ENCODE assay signal across 24 mouse cellular contexts in the genomic region with DNA sequence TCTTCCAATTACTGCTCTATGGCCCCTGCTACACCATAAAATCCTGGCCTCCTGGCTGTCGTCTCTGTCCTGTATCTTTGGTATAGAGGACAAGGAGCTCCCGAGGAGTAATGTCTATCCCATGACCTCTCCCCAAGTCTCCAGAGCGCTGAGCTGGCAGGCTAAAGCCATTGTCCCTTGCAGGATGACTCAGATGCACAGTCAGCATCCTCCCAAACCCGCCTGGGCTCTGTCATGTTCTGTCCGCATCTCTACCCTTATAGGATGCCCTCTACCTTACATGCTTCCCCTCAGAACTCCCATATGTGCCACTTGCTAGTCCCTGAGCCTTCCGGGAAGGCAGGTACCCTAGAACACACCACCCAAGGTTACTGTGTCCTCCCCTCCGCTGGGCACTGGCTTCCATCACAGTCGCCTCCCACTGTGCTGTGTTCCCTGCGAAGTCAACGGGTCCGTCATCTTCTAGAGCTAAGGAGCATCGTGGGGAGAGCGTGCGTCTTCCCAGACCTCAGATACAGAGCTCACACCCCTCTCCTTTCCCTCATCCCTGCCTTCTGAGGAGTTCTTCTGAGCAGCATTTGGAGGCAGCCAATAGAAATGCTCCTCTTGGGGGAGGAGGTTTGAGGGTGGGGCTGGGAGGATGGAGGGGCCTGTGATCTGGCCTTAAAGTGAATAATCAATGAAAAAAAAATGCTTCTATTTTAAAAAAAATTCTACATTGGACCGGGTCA. TPM values are rescaled to one million over a fixed set of nuclear protein-coding genes. Genes with fewer than 3 reads are reported as not detected.
DNase-seq lines count a peak whose midpoint lies in the region; ATAC-seq and TF ChIP-seq lines count a peak whose summit lies in the region.
"Had no signal": no experiment of that assay in that cellular context is flagged by ENCODE, and none has a peak within 500 bp of the region (broad histone marks: within the 10 kb centered on the region; RNA-seq: fewer than 3 reads in every experiment).

No protein-coding gene starts in this region.

- H3K27me3 ChIP-seq in heart, embryonic 12.5 days (replicated peaks) = no peaks in the 10 kb centered on the region
- no peaks in the 10 kb centered on the region for H3K27me3 ChIP-seq in liver, embryonic 15.5 days
- no peaks in the 10 kb centered on the region for H3K27me3 ChIP-seq in liver, embryonic 12.5 days (replicated peaks)
- H3K27me3 ChIP-seq: embryonic facial prominence, embryonic 12.5 days; forebrain, embryonic 12.5 days; heart, embryonic 13.5 days had no signal

- peaks cover 35% of the 10 kb centered on the region for H3K36me3 ChIP-seq in heart, embryonic 12.5 days
- H3K36me3 ChIP-seq in liver, embryonic 15.5 days (replicated peaks) = peaks cover 20% of the 10 kb centered on the region
- H3K36me3 ChIP-seq in liver, embryonic 12.5 days = peaks cover 26% of the 10 kb centered on the region

- H3K9ac ChIP-seq in heart, embryonic 12.5 days = no peak overlapping the region
- H3K9ac ChIP-seq in liver, embryonic 15.5 days = no peak overlapping the region
- no peak overlapping the region for H3K9ac ChIP-seq in liver, embryonic 12.5 days
- H3K9ac ChIP-seq: embryonic facial prominence, embryonic 12.5 days; forebrain, embryonic 12.5 days; heart, embryonic 13.5 days; hindbrain, embryonic 14.5 days had no signal

- H3K4me2 ChIP-seq in heart, embryonic 12.5 days = no peak overlapping the region
- H3K4me2 ChIP-seq in liver, embryonic 15.5 days = no peak overlapping the region
- no peak overlapping the region for H3K4me2 ChIP-seq in liver, embryonic 12.5 days
- H3K4me2 ChIP-seq: embryonic facial prominence, embryonic 12.5 days; forebrain, embryonic 12.5 days; heart, embryonic 13.5 days; hindbrain, embryonic 14.5 days had no signal

- ATAC-seq in heart, embryonic 12.5 days (ENCODE audit: insufficient number of reproducible peaks, low FRiP score) = no peak
- peak; percentile 12; the same call in 1 of the 2 replicates for ATAC-seq in liver, embryonic 15.5 days (ENCODE audit: insufficient read depth)
- no peak for ATAC-seq in liver, embryonic 12.5 days

- WGBS in heart, embryonic 12.5 days = 55% methylated on average over 15 of the region's 15 CpGs
- WGBS in liver, embryonic 15.5 days (ENCODE audit: insufficient replicate concordance) = 73% methylated on average over 15 of the region's 15 CpGs
- WGBS in liver, embryonic 12.5 days (ENCODE audit: insufficient replicate concordance) = 76% methylated on average over 15 of the region's 15 CpGs
- 56% methylated on average over 15 of the region's 15 CpGs for WGBS in olfactory bulb, adult 2 months

- no peak overlapping the region for H3K4me3 ChIP-seq in heart, embryonic 12.5 days
- no peak overlapping the region for H3K4me3 ChIP-seq in liver, embryonic 15.5 days (replicated peaks)
- no peak overlapping the region for H3K4me3 ChIP-seq in liver, embryonic 12.5 days
- no peak overlapping the region for H3K4me3 ChIP-seq in olfactory bulb, adult 2 months (ENCODE audit: insufficient read depth, low read depth, low read length)
- H3K4me3 ChIP-seq: embryonic facial prominence, embryonic 12.5 days; forebrain, embryonic 12.5 days; heart, embryonic 13.5 days; left cerebral cortex, adult 2 months had no signal

- H3K9me3 ChIP-seq in heart, embryonic 12.5 days (replicated peaks) = no peaks in the 10 kb centered on the region
- no peaks in the 10 kb centered on the region for H3K9me3 ChIP-seq in liver, embryonic 15.5 days (replicated peaks)
- H3K9me3 ChIP-seq in liver, embryonic 12.5 days (replicated peaks) = no peaks in the 10 kb centered on the region
- H3K9me3 ChIP-seq: embryonic facial prominence, embryonic 12.5 days; forebrain, embryonic 12.5 days; heart, embryonic 13.5 days had no signal

- no peak for TF ChIP-seq POLR2A in olfactory bulb, adult 2 months (IDR thresholded peaks at IDR 0.05; ENCODE audit: insufficient read depth, low read depth, low read length)

- intact Hi-C loops in gastrocnemius, postnatal 14 days (cut with DNase I; ENCODE audit: low total_unique reads) = no loop called here

- DNase-seq in heart, adult 11 months = peak; percentile 82
- DNase-seq in R1 (ENCODE audit: low read depth, low spot score) = peak; percentile 58
- DNase-seq in gastrocnemius, postnatal 14 days = no peak
- DNase-seq: adrenal gland, postnatal 10 days; cerebellum, adult 11-12 months; cerebellum, postnatal 10 days; gastrocnemius, postnatal 10 days; heart, adult 18-20 months; heart, postnatal 14 days; kidney, adult 18-20 months; lung, adult 18-20 months; lung, postnatal 10 days; midbrain, embryonic 14.5 days; right cerebral cortex, postnatal 14 days had no signal

- no peak for TF ChIP-seq CTCF in olfactory bulb, adult 2 months (IDR thresholded peaks at IDR 0.05; ENCODE audit: insufficient read depth, low read depth, low read length)

- H3K4me1 ChIP-seq in heart, embryonic 12.5 days (replicated peaks) = peaks cover 24% of the 10 kb centered on the region
- H3K4me1 ChIP-seq in liver, embryonic 15.5 days (replicated peaks) = no peaks in the 10 kb centered on the region
- no peaks in the 10 kb centered on the region for H3K4me1 ChIP-seq in liver, embryonic 12.5 days
- peaks cover 24% of the 10 kb centered on the region for H3K4me1 ChIP-seq in olfactory bulb, adult 2 months (ENCODE audit: control insufficient read depth, insufficient read depth, low read length)
- H3K4me1 ChIP-seq: embryonic facial prominence, embryonic 12.5 days; forebrain, embryonic 12.5 days had no signal

- H3K27ac ChIP-seq in heart, embryonic 12.5 days (ENCODE audit: poor library complexity, severe bottlenecking) = no peak overlapping the region
- H3K27ac ChIP-seq in liver, embryonic 15.5 days (replicated peaks) = no peak overlapping the region
- H3K27ac ChIP-seq in liver, embryonic 12.5 days = no peak overlapping the region
- H3K27ac ChIP-seq in olfactory bulb, adult 2 months (ENCODE audit: insufficient read depth, low read depth, low read length) = peak overlapping the region; percentile 60
- H3K27ac ChIP-seq: embryonic facial prominence, embryonic 12.5 days; forebrain, embryonic 12.5 days; heart, embryonic 13.5 days; hindbrain, embryonic 14.5 days; left cerebral cortex, adult 2 months; stomach, postnatal 0 days had no signal

RNA-seq across cellular contexts. Expression of a gene that starts 20.3 kb away (rescaled TPM):
- 176 and 184 TPM in 2 replicates for polyA plus RNA-seq in heart, embryonic 12.5 days (2016; fragmentation: Nextera tagmentation; extraction: Ambion mirVana)
- polyA plus RNA-seq in liver, embryonic 15.5 days (2015; fragmentation: Nextera tagmentation; extraction: Ambion mirVana) = 182 and 198 TPM in 2 replicates
- 147 and 157 TPM in 2 replicates for polyA plus RNA-seq in liver, embryonic 12.5 days (2016; fragmentation: Nextera tagmentation; extraction: Ambion mirVana)
- polyA plus RNA-seq in olfactory bulb, adult 2 months (2012; ENCODE audit: insufficient read depth, insufficient read length, low replicate concordance, missing spikeins) = not detected in 2 replicates
- total RNA-seq in gastrocnemius, postnatal 14 days (2021) = 10 to 100 TPM; 73.9 to 78.5 TPM

RNA-seq across cellular contexts. Expression of a gene that starts 27.1 kb away (rescaled TPM):
- 5.4 and 7.1 TPM in 2 replicates for polyA plus RNA-seq in heart, embryonic 12.5 days (2016; fragmentation: Nextera tagmentation; extraction: Ambion mirVana)
- 1.9 and 2.1 TPM in 2 replicates for polyA plus RNA-seq in liver, embryonic 15.5 days (2015; fragmentation: Nextera tagmentation; extraction: Ambion mirVana)
- 3.0 and 3.6 TPM in 2 replicates for polyA plus RNA-seq in liver, embryonic 12.5 days (2016; fragmentation: Nextera tagmentation; extraction: Ambion mirVana)
- not detected in 2 replicates for polyA plus RNA-seq in olfactory bulb, adult 2 months (2012; ENCODE audit: insufficient read depth, insufficient read length, low replicate concordance, missing spikeins)
- total RNA-seq in gastrocnemius, postnatal 14 days (2021) = 1 to 10 TPM; 1.1 to 1.4 TPM

RNA-seq across cellular contexts. Expression of a gene that starts 31.3 kb away (rescaled TPM):
- 6.5 TPM in 2 replicates for polyA plus RNA-seq in heart, embryonic 12.5 days (2016; fragmentation: Nextera tagmentation; extraction: Ambion mirVana)
- 2.8 and 3.7 TPM in 2 replicates for polyA plus RNA-seq in liver, embryonic 15.5 days (2015; fragmentation: Nextera tagmentation; extraction: Ambion mirVana)
- 6.9 and 7.3 TPM in 2 replicates for polyA plus RNA-seq in liver, embryonic 12.5 days (2016; fragmentation: Nextera tagmentation; extraction: Ambion mirVana)
- 148 TPM in 1 of 2 replicates, not detected in the other for polyA plus RNA-seq in olfactory bulb, adult 2 months (2012; ENCODE audit: insufficient read depth, insufficient read length, low replicate concordance, missing spikeins)
- total RNA-seq in gastrocnemius, postnatal 14 days (2021) = 1 to 10 TPM; 1.3 TPM

RNA-seq across cellular contexts. Expression of a gene that starts 50.4 kb away (rescaled TPM):
- polyA plus RNA-seq in heart, embryonic 12.5 days (2016; fragmentation: Nextera tagmentation; extraction: Ambion mirVana) = 146 and 153 TPM in 2 replicates
- polyA plus RNA-seq in liver, embryonic 15.5 days (2015; fragmentation: Nextera tagmentation; extraction: Ambion mirVana) = 75.9 and 78.4 TPM in 2 replicates
- polyA plus RNA-seq in liver, embryonic 12.5 days (2016; fragmentation: Nextera tagmentation; extraction: Ambion mirVana) = 162 and 163 TPM in 2 replicates
- not detected in 2 replicates for polyA plus RNA-seq in olfactory bulb, adult 2 months (2012; ENCODE audit: insufficient read depth, insufficient read length, low replicate concordance, missing spikeins)
- 100 to 1,000 TPM; 100 to 107 TPM for total RNA-seq in gastrocnemius, postnatal 14 days (2021)

RNA-seq across cellular contexts. Expression of a gene that starts 50.4 kb away (rescaled TPM):
- 18.8 and 20.7 TPM in 2 replicates for polyA plus RNA-seq in heart, embryonic 12.5 days (2016; fragmentation: Nextera tagmentation; extraction: Ambion mirVana)
- 5.9 and 6.0 TPM in 2 replicates for polyA plus RNA-seq in liver, embryonic 15.5 days (2015; fragmentation: Nextera tagmentation; extraction: Ambion mirVana)
- 9.8 and 10.8 TPM in 2 replicates for polyA plus RNA-seq in liver, embryonic 12.5 days (2016; fragmentation: Nextera tagmentation; extraction: Ambion mirVana)
- polyA plus RNA-seq in olfactory bulb, adult 2 months (2012; ENCODE audit: insufficient read depth, insufficient read length, low replicate concordance, missing spikeins) = not detected in 2 replicates
- total RNA-seq in gastrocnemius, postnatal 14 days (2021) = 10 to 100 TPM in 1 of 2 experiments, 1 to 10 TPM in 1; 9.1 to 10.4 TPM
